Mouse (Mus musculus): ENCODE data around the gene Aldh1l1. TPM values are rescaled to one million over a fixed set of nuclear protein-coding genes. Genes with fewer than 3 reads are reported as not detected.

The Aldh1l1 gene
- total RNA-seq, 2 experiments from 2014 or later: 1.9 to 2.2 TPM

- DNase-seq: no peak
- intact Hi-C loops (cut with DNase I): loop anchor here (2.0 kb wide), 1 partner anchor 37 kb away; no protein-coding TSS in a partner anchor
Observed at GRCm38 (mm10) chr6:90470255-90470654, 16.0 kb upstream of the Aldh1l1 start.

GRCm38 (mm10) chr6:90470947-90471541 lies 15.2 kb upstream of the Aldh1l1 start:
- intact Hi-C loops (cut with DNase I): loop anchor here (2.0 kb wide), 1 partner anchor 36 kb away; no protein-coding TSS in a partner anchor
- DNase-seq: peak; percentile 69 to 84

GRCm38 (mm10) chr6:90472079-90472478 lies 14.1 kb upstream of the Aldh1l1 start:
- no peak for DNase-seq
- intact Hi-C loops (cut with DNase I): no loop called here

GRCm38 (mm10) chr6:90472697-90473096 lies 13.5 kb upstream of the Aldh1l1 start:
- DNase-seq: no peak
- intact Hi-C loops (cut with DNase I): no loop called here

GRCm38 (mm10) chr6:90473630-90474360 lies 12.4 kb upstream of the Aldh1l1 start:
- no peak for DNase-seq
- intact Hi-C loops (cut with DNase I): no loop called here

GRCm38 (mm10) chr6:90474361-90474750 lies 11.9 kb upstream of the Aldh1l1 start:
- intact Hi-C loops (cut with DNase I): no loop called here
- DNase-seq: no peak

- no peak for DNase-seq
- intact Hi-C loops (cut with DNase I): no loop called here
Observed at GRCm38 (mm10) chr6:90475176-90475853, 10.9 kb upstream of the Aldh1l1 start.

GRCm38 (mm10) chr6:90475854-90476212 lies 10.4 kb upstream of the Aldh1l1 start:
- no peak for DNase-seq
- intact Hi-C loops (cut with DNase I): no loop called here

- intact Hi-C loops (cut with DNase I): no loop called here
- no peak for DNase-seq
Observed at GRCm38 (mm10) chr6:90476941-90477518, 9.2 kb upstream of the Aldh1l1 start.

- no peak for DNase-seq
- intact Hi-C loops (cut with DNase I): no loop called here
Observed at GRCm38 (mm10) chr6:90484249-90484648, 2.0 kb upstream of the Aldh1l1 start.

- DNase-seq: no peak
- intact Hi-C loops (cut with DNase I): no loop called here
Observed at GRCm38 (mm10) chr6:90484876-90485275, 1.4 kb upstream of the Aldh1l1 start.

- intact Hi-C loops (cut with DNase I): no loop called here
- DNase-seq: no peak
Observed at GRCm38 (mm10) chr6:90487531-90487930, 1.3 kb downstream of the Aldh1l1 start.

GRCm38 (mm10) chr6:90489532-90489931 lies 3.3 kb downstream of the Aldh1l1 start:
- intact Hi-C loops (cut with DNase I): no loop called here
- DNase-seq: no peak

- intact Hi-C loops (cut with DNase I): no loop called here
- no peak for DNase-seq
Observed at GRCm38 (mm10) chr6:90490976-90491375, 4.7 kb downstream of the Aldh1l1 start.

GRCm38 (mm10) chr6:90491956-90492744 lies 5.9 kb downstream of the Aldh1l1 start:
- intact Hi-C loops (cut with DNase I): no loop called here
- no peak for DNase-seq

- intact Hi-C loops (cut with DNase I): no loop called here
- no peak for DNase-seq
Observed at GRCm38 (mm10) chr6:90494155-90494554, 7.9 kb downstream of the Aldh1l1 start.

- DNase-seq: no peak
- intact Hi-C loops (cut with DNase I): no loop called here
Observed at GRCm38 (mm10) chr6:90494566-90494965, 8.3 kb downstream of the Aldh1l1 start.

GRCm38 (mm10) chr6:90495282-90495912 lies 9.2 kb downstream of the Aldh1l1 start:
- DNase-seq: no peak
- intact Hi-C loops (cut with DNase I): no loop called here

GRCm38 (mm10) chr6:90496217-90496616 lies 10.0 kb downstream of the Aldh1l1 start:
- no peak for DNase-seq
- intact Hi-C loops (cut with DNase I): no loop called here

- intact Hi-C loops (cut with DNase I): no loop called here
- no peak for DNase-seq
Observed at GRCm38 (mm10) chr6:90499509-90499908, 13.3 kb downstream of the Aldh1l1 start.

All from heart, postnatal 36 days (tissue).